Comparison of ENCODE assay signal across 8 mouse cellular contexts in the genomic region with DNA sequence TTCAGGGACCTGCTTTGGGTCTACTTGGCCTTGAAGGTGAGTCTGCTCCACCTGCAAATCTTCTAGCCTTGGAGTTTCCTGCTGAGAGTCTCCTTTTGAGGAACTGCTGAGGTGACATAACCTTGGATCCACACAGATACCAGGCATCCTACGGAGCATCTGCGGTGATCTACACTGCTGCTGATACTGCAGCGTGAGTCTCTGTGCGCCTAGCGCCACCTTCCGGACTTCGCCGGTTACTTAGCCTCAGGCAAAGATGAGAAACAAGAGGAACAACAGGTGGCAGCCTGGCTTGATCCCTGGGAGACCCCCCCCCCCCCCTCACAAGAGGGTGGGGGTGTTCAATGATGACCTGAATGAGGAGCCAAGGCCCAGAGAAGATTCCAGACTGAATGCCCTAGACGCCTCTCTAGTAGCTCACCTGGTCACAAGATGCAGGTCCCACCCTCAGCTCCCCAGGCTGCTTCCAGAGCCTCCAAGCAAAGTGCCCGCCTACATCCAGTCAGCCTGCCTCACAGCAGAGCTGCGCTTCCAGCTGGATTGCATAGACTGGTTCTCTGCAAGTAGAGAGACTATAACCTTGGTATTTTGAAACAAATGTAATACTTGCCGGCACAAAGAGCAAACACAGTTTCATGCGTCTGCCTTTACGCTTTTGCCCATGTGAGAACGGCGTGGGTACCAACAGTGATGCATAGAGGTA. TPM values are rescaled to one million over a fixed set of nuclear protein-coding genes. Genes with fewer than 3 reads are reported as not detected.
DNase-seq lines count a peak whose midpoint lies in the region; ATAC-seq lines count a peak whose summit lies in the region.

No protein-coding gene starts in this region.

- DNase-seq in intestine, embryonic 14.5 days (ENCODE audit: low spot score) = peak; percentile 63
- DNase-seq in WW6 (ENCODE audit: low read depth, low spot score) = peak; percentile 66
- peak; percentile 77 for DNase-seq in embryo, embryonic 10.5 days (ENCODE audit: low spot score)
- DNase-seq in hindbrain, embryonic 14.5 days (ENCODE audit: low spot score) = peak; percentile 78
- DNase-seq in limb, embryonic 10.5 days (ENCODE audit: low spot score) = peak; percentile 57
- peak; percentile 73 for DNase-seq in neural tube, embryonic 11.5 days (ENCODE audit: low spot score)
- peak; percentile 57 for DNase-seq in thymus, postnatal 0 days (ENCODE audit: low spot score)

- H3K9me3 ChIP-seq in intestine, embryonic 14.5 days (ENCODE audit: control insufficient read depth, low read length) = no peaks in the 10 kb centered on the region
- no peaks in the 10 kb centered on the region for H3K9me3 ChIP-seq in intestine, embryonic 15.5 days
- no peaks in the 10 kb centered on the region for H3K9me3 ChIP-seq in hindbrain, embryonic 14.5 days (ENCODE audit: control insufficient read depth, low read length)
- no peaks in the 10 kb centered on the region for H3K9me3 ChIP-seq in limb, embryonic 10.5 days (replicated peaks)
- no peaks in the 10 kb centered on the region for H3K9me3 ChIP-seq in neural tube, embryonic 11.5 days (ENCODE audit: control insufficient read depth, low read length)

- 30% methylated on average over 16 of the region's 16 CpGs for WGBS in intestine, embryonic 14.5 days
- WGBS in intestine, embryonic 15.5 days = 35% methylated on average over 16 of the region's 16 CpGs
- 33% methylated on average over 16 of the region's 16 CpGs for WGBS in hindbrain, embryonic 14.5 days
- WGBS in limb, embryonic 10.5 days = 37% methylated on average over 16 of the region's 16 CpGs
- 34% methylated on average over 16 of the region's 16 CpGs for WGBS in neural tube, embryonic 11.5 days

- no peak overlapping the region for H3K4me3 ChIP-seq in intestine, embryonic 14.5 days (ENCODE audit: low read depth, low read length)
- no peak overlapping the region for H3K4me3 ChIP-seq in intestine, embryonic 15.5 days (replicated peaks)
- no peak overlapping the region for H3K4me3 ChIP-seq in hindbrain, embryonic 14.5 days (replicated peaks; ENCODE audit: low read length)
- no peak overlapping the region for H3K4me3 ChIP-seq in limb, embryonic 10.5 days
- H3K4me3 ChIP-seq in neural tube, embryonic 11.5 days (ENCODE audit: low read depth, low read length) = no peak overlapping the region

- no peak for ATAC-seq in intestine, embryonic 14.5 days (replicated peaks; ENCODE audit: low FRiP score, low TSS enrichment, low read depth)
- ATAC-seq in intestine, embryonic 15.5 days = no peak
- ATAC-seq in hindbrain, embryonic 14.5 days (ENCODE audit: low FRiP score) = 0 out of 2 replicates have a peak, but pooled peaks have one; percentile 37
- no peak for ATAC-seq in neural tube, embryonic 11.5 days (ENCODE audit: insufficient read depth, low FRiP score, low TSS enrichment)

- H3K9ac ChIP-seq in intestine, embryonic 14.5 days (ENCODE audit: low read length) = no peak overlapping the region
- no peak overlapping the region for H3K9ac ChIP-seq in intestine, embryonic 15.5 days
- H3K9ac ChIP-seq in hindbrain, embryonic 14.5 days = no peak overlapping the region
- H3K9ac ChIP-seq in neural tube, embryonic 11.5 days (ENCODE audit: low read length) = no peak overlapping the region

- H3K27me3 ChIP-seq in intestine, embryonic 14.5 days (replicated peaks; ENCODE audit: control insufficient read depth, insufficient read depth, low read length) = no peaks in the 10 kb centered on the region
- peaks cover 6% of the 10 kb centered on the region; the same call in 1 of the 2 replicates for H3K27me3 ChIP-seq in intestine, embryonic 15.5 days (replicated peaks)
- no peaks in the 10 kb centered on the region for H3K27me3 ChIP-seq in hindbrain, embryonic 14.5 days (ENCODE audit: control insufficient read depth, insufficient read depth, low read length)
- H3K27me3 ChIP-seq in limb, embryonic 10.5 days (ENCODE audit: low read depth, poor library complexity, severe bottlenecking) = peaks cover 11% of the 10 kb centered on the region
- no peaks in the 10 kb centered on the region for H3K27me3 ChIP-seq in neural tube, embryonic 11.5 days (ENCODE audit: control insufficient read depth, insufficient read depth, low read length)

- no peak overlapping the region for H3K4me2 ChIP-seq in intestine, embryonic 14.5 days (ENCODE audit: low read length)
- H3K4me2 ChIP-seq in intestine, embryonic 15.5 days (replicated peaks) = no peak overlapping the region
- no peak overlapping the region for H3K4me2 ChIP-seq in hindbrain, embryonic 14.5 days (replicated peaks)
- H3K4me2 ChIP-seq in neural tube, embryonic 11.5 days (ENCODE audit: low read depth) = no peak overlapping the region

- H3K36me3 ChIP-seq in intestine, embryonic 14.5 days (ENCODE audit: control insufficient read depth, insufficient read depth, low read length) = no peaks in the 10 kb centered on the region
- H3K36me3 ChIP-seq in intestine, embryonic 15.5 days = no peaks in the 10 kb centered on the region
- H3K36me3 ChIP-seq in hindbrain, embryonic 14.5 days (replicated peaks; ENCODE audit: control insufficient read depth, insufficient read depth) = no peaks in the 10 kb centered on the region
- no peaks in the 10 kb centered on the region for H3K36me3 ChIP-seq in limb, embryonic 10.5 days
- no peaks in the 10 kb centered on the region for H3K36me3 ChIP-seq in neural tube, embryonic 11.5 days (ENCODE audit: control insufficient read depth, insufficient read depth, low read length)

- H3K27ac ChIP-seq in intestine, embryonic 14.5 days (ENCODE audit: low read depth) = no peak overlapping the region
- H3K27ac ChIP-seq in intestine, embryonic 15.5 days = no peak overlapping the region
- H3K27ac ChIP-seq in hindbrain, embryonic 14.5 days = no peak overlapping the region
- no peak overlapping the region for H3K27ac ChIP-seq in limb, embryonic 10.5 days
- no peak overlapping the region for H3K27ac ChIP-seq in neural tube, embryonic 11.5 days (ENCODE audit: low read depth, low read length)

- no peaks in the 10 kb centered on the region for H3K4me1 ChIP-seq in intestine, embryonic 14.5 days (replicated peaks; ENCODE audit: control insufficient read depth, insufficient read depth, low read length)
- no peaks in the 10 kb centered on the region for H3K4me1 ChIP-seq in intestine, embryonic 15.5 days (replicated peaks)
- H3K4me1 ChIP-seq in hindbrain, embryonic 14.5 days (replicated peaks; ENCODE audit: control insufficient read depth, insufficient read depth, low read length) = no peaks in the 10 kb centered on the region
- H3K4me1 ChIP-seq in limb, embryonic 10.5 days = no peaks in the 10 kb centered on the region
- no peaks in the 10 kb centered on the region for H3K4me1 ChIP-seq in neural tube, embryonic 11.5 days (ENCODE audit: control insufficient read depth, insufficient read depth, low read length)

RNA-seq across cellular contexts. Expression of a gene that starts 24.7 kb away (rescaled TPM):
- 49.6 and 53.4 TPM in 2 replicates for polyA plus RNA-seq in intestine, embryonic 14.5 days (2014; fragmentation: Nextera tagmentation; extraction: Ambion mirVana)
- polyA plus RNA-seq in intestine, embryonic 15.5 days (2015; fragmentation: Nextera tagmentation; extraction: Ambion mirVana) = 50.9 and 51.6 TPM in 2 replicates
- polyA plus RNA-seq in hindbrain, embryonic 14.5 days (2014; fragmentation: Nextera tagmentation; extraction: Ambion mirVana) = 68.3 and 76.8 TPM in 2 replicates
- polyA plus RNA-seq in limb, embryonic 10.5 days (2016; fragmentation: Nextera tagmentation; extraction: Ambion mirVana) = 39.2 and 47.8 TPM in 2 replicates
- 56.0 and 57.7 TPM in 2 replicates for polyA plus RNA-seq in neural tube, embryonic 11.5 days (2014; fragmentation: Nextera tagmentation; extraction: Ambion mirVana)
- polyA plus RNA-seq in thymus, postnatal 0 days (2015; fragmentation: Nextera tagmentation; extraction: Ambion mirVana) = 48.2 and 59.2 TPM in 2 replicates

RNA-seq across cellular contexts. Expression of a gene that starts 25.3 kb away (rescaled TPM):
- polyA plus RNA-seq in intestine, embryonic 14.5 days (2014; fragmentation: Nextera tagmentation; extraction: Ambion mirVana) = 1.9 and 2.1 TPM in 2 replicates
- 1.4 and 1.9 TPM in 2 replicates for polyA plus RNA-seq in intestine, embryonic 15.5 days (2015; fragmentation: Nextera tagmentation; extraction: Ambion mirVana)
- 2.5 and 2.9 TPM in 2 replicates for polyA plus RNA-seq in hindbrain, embryonic 14.5 days (2014; fragmentation: Nextera tagmentation; extraction: Ambion mirVana)
- polyA plus RNA-seq in limb, embryonic 10.5 days (2016; fragmentation: Nextera tagmentation; extraction: Ambion mirVana) = 1.8 and 3.4 TPM in 2 replicates
- polyA plus RNA-seq in neural tube, embryonic 11.5 days (2014; fragmentation: Nextera tagmentation; extraction: Ambion mirVana) = 1.0 and 1.1 TPM in 2 replicates
- 1.2 and 2.2 TPM in 2 replicates for polyA plus RNA-seq in thymus, postnatal 0 days (2015; fragmentation: Nextera tagmentation; extraction: Ambion mirVana)

RNA-seq across cellular contexts. Expression of a gene that starts 45.1 kb away (rescaled TPM):
- polyA plus RNA-seq in intestine, embryonic 14.5 days (2014; fragmentation: Nextera tagmentation; extraction: Ambion mirVana) = 16.3 and 17.6 TPM in 2 replicates
- 18.2 and 23.5 TPM in 2 replicates for polyA plus RNA-seq in intestine, embryonic 15.5 days (2015; fragmentation: Nextera tagmentation; extraction: Ambion mirVana)
- 48.1 and 49.8 TPM in 2 replicates for polyA plus RNA-seq in hindbrain, embryonic 14.5 days (2014; fragmentation: Nextera tagmentation; extraction: Ambion mirVana)
- polyA plus RNA-seq in limb, embryonic 10.5 days (2016; fragmentation: Nextera tagmentation; extraction: Ambion mirVana) = 29.3 and 30.6 TPM in 2 replicates
- polyA plus RNA-seq in neural tube, embryonic 11.5 days (2014; fragmentation: Nextera tagmentation; extraction: Ambion mirVana) = 27.7 and 30.7 TPM in 2 replicates
- polyA plus RNA-seq in thymus, postnatal 0 days (2015; fragmentation: Nextera tagmentation; extraction: Ambion mirVana) = 4.2 and 4.3 TPM in 2 replicates
